Mouse (Mus musculus): Measurements from ENCODE around the gene Zfp287. TPM values are rescaled to one million over a fixed set of nuclear protein-coding genes. Genes with fewer than 3 reads are reported as not detected.

Gene Zfp287
- polyA plus RNA-seq, 1 experiment: 3.9 TPM

GRCm38 (mm10) chr11:62675480-62676289 lies 56.0 kb downstream of the Zfp287 start:
- WGBS: 15% methylated on average over 17 of the region's 17 CpGs
- TF ChIP-seq POLR2A (IDR thresholded peaks at IDR 0.05; ENCODE audit: borderline replicate concordance, extremely low read depth, low read depth, low read length): no peak
- peak; percentile 78 for TF ChIP-seq CTCF (IDR thresholded peaks at IDR 0.05; ENCODE audit: insufficient read depth, low read length)
- Histone ChIP-seq H3K4me3 (replicated peaks; ENCODE audit: extremely low read depth, low read depth, low read length) (peak overlapping the region; percentile 29), H3K4me1 (ENCODE audit: control insufficient read depth, insufficient read depth, low read length) (0 out of 2 replicates have a peak, but pooled peaks cover 3% of the 10 kb centered on the region)
- DNase-seq: peak; percentile 38

- WGBS: 71% methylated on average over 6 of the region's 6 CpGs
- no peak for DNase-seq
- TF ChIP-seq POLR2A (IDR thresholded peaks at IDR 0.05; ENCODE audit: borderline replicate concordance, extremely low read depth, low read depth, low read length) (no peak), CTCF (IDR thresholded peaks at IDR 0.05; ENCODE audit: insufficient read depth, low read length) (no peak)
- Histone ChIP-seq H3K4me1 (ENCODE audit: control insufficient read depth, insufficient read depth, low read length) (no peaks in the 10 kb centered on the region), H3K4me3 (replicated peaks; ENCODE audit: extremely low read depth, low read depth, low read length) (no peak overlapping the region)
These were observed 61.7 kb downstream of the Zfp287 start for GRCm38 (mm10) chr11:62670006-62670405.

- no peaks in the 10 kb centered on the region for H3K4me1 ChIP-seq (ENCODE audit: control insufficient read depth, insufficient read depth, low read length)
- 34% methylated on average over 12 of the region's 12 CpGs for WGBS
- H3K4me3 ChIP-seq (replicated peaks; ENCODE audit: extremely low read depth, low read depth, low read length): no peak overlapping the region
- no peak for TF ChIP-seq CTCF (IDR thresholded peaks at IDR 0.05; ENCODE audit: insufficient read depth, low read length)
- TF ChIP-seq POLR2A (IDR thresholded peaks at IDR 0.05; ENCODE audit: borderline replicate concordance, extremely low read depth, low read depth, low read length): no peak
- DNase-seq: no peak
These were observed 62.2 kb downstream of the Zfp287 start for GRCm38 (mm10) chr11:62669471-62669870.

GRCm38 (mm10) chr11:62668986-62669385 lies 62.7 kb downstream of the Zfp287 start:
- 81% methylated on average over 5 of the region's 5 CpGs for WGBS
- TF ChIP-seq CTCF (IDR thresholded peaks at IDR 0.05; ENCODE audit: insufficient read depth, low read length) (no peak), POLR2A (IDR thresholded peaks at IDR 0.05; ENCODE audit: borderline replicate concordance, extremely low read depth, low read depth, low read length) (no peak)
- no peak for DNase-seq
- Histone ChIP-seq H3K4me3 (replicated peaks; ENCODE audit: extremely low read depth, low read depth, low read length) (no peak overlapping the region), H3K4me1 (ENCODE audit: control insufficient read depth, insufficient read depth, low read length) (no peaks in the 10 kb centered on the region)

- no peak for DNase-seq
- TF ChIP-seq POLR2A (IDR thresholded peaks at IDR 0.05; ENCODE audit: borderline replicate concordance, extremely low read depth, low read depth, low read length) (no peak), CTCF (IDR thresholded peaks at IDR 0.05; ENCODE audit: insufficient read depth, low read length) (no peak)
- no peaks in the 10 kb centered on the region; the same call in 1 of the 2 replicates for H3K4me1 ChIP-seq (ENCODE audit: control insufficient read depth, insufficient read depth, low read length)
- WGBS: 77% methylated on average over 6 of the region's 6 CpGs
- H3K4me3 ChIP-seq (replicated peaks; ENCODE audit: extremely low read depth, low read depth, low read length): no peak overlapping the region
These were observed 67.5 kb downstream of the Zfp287 start for GRCm38 (mm10) chr11:62664250-62664649.

- Histone ChIP-seq H3K4me1 (ENCODE audit: control insufficient read depth, insufficient read depth, low read length) (no peaks in the 10 kb centered on the region; the same call in 1 of the 2 replicates), H3K4me3 (replicated peaks; ENCODE audit: extremely low read depth, low read depth, low read length) (no peak overlapping the region)
- 31% methylated on average over 4 of the region's 4 CpGs for WGBS
- TF ChIP-seq POLR2A (IDR thresholded peaks at IDR 0.05; ENCODE audit: borderline replicate concordance, extremely low read depth, low read depth, low read length): no peak
- no peak for TF ChIP-seq CTCF (IDR thresholded peaks at IDR 0.05; ENCODE audit: insufficient read depth, low read length)
- DNase-seq: no peak
These were observed 70.8 kb downstream of the Zfp287 start for GRCm38 (mm10) chr11:62660885-62661284.

- no peak for TF ChIP-seq POLR2A (IDR thresholded peaks at IDR 0.05; ENCODE audit: borderline replicate concordance, extremely low read depth, low read depth, low read length)
- no peak for TF ChIP-seq CTCF (IDR thresholded peaks at IDR 0.05; ENCODE audit: insufficient read depth, low read length)
These were observed 79.6 kb downstream of the Zfp287 start for GRCm38 (mm10) chr11:62652080-62652479.

GRCm38 (mm10) chr11:62651563-62651962 lies 80.1 kb downstream of the Zfp287 start:
- Histone ChIP-seq H3K4me1 (ENCODE audit: control insufficient read depth, insufficient read depth, low read length) (no peaks in the 10 kb centered on the region), H3K4me3 (replicated peaks; ENCODE audit: extremely low read depth, low read depth, low read length) (no peak overlapping the region)
- DNase-seq: no peak
- 79% methylated on average over 3 of the region's 3 CpGs for WGBS
- TF ChIP-seq POLR2A (IDR thresholded peaks at IDR 0.05; ENCODE audit: borderline replicate concordance, extremely low read depth, low read depth, low read length) (no peak), CTCF (IDR thresholded peaks at IDR 0.05; ENCODE audit: insufficient read depth, low read length) (no peak)

More at GRCm38 (mm10) chr11:62652080-62652479, 79.6 kb downstream of the Zfp287 start:
- WGBS: 87% methylated on average over 3 of the region's 3 CpGs
- Histone ChIP-seq H3K4me3 (replicated peaks; ENCODE audit: extremely low read depth, low read depth, low read length) (no peak overlapping the region), H3K4me1 (ENCODE audit: control insufficient read depth, insufficient read depth, low read length) (no peaks in the 10 kb centered on the region)
- DNase-seq: no peak

Other genes starting within 250 kb of the Zfp287 start
- gene Cenpv, start 192.6 kb downstream of the Zfp287 start, polyA plus RNA-seq (2012; rRNA removed): 14.4 and 14.8 TPM in 2 replicates
- gene Ubb, start 180.7 kb downstream of the Zfp287 start, polyA plus RNA-seq (2012; rRNA removed): 1,478 and 1,739 TPM in 2 replicates
- 19.6 and 21.8 TPM in 2 replicates for gene Trpv2, start 157.4 kb downstream of the Zfp287 start, polyA plus RNA-seq (2012; rRNA removed)
- 25.8 and 29.0 TPM in 2 replicates for gene Lrrc75a, start 83.4 kb downstream of the Zfp287 start, polyA plus RNA-seq (2012; rRNA removed)
- 38.6 and 38.8 TPM in 2 replicates for gene Mmgt2, start 83.2 kb downstream of the Zfp287 start, polyA plus RNA-seq (2012; rRNA removed)
- gene Gm10428, start 21.2 kb upstream of the Zfp287 start, polyA plus RNA-seq (2012; rRNA removed): not detected in 2 replicates
- 0.54 and 1.1 TPM in 2 replicates for gene Zfp286, start 57.6 kb upstream of the Zfp287 start, polyA plus RNA-seq (2012; rRNA removed)
- 23.7 and 24.5 TPM in 2 replicates for gene Trim16, start 88.3 kb upstream of the Zfp287 start, polyA plus RNA-seq (2012; rRNA removed)
- gene Fbxw10, start 115.2 kb upstream of the Zfp287 start, polyA plus RNA-seq (2012; rRNA removed): 0.38 and 0.84 TPM in 2 replicates
- gene Tvp23b, start 147.6 kb upstream of the Zfp287 start, polyA plus RNA-seq (2012; rRNA removed): 12.9 and 21.4 TPM in 2 replicates
- 0.18 and 0.73 TPM in 2 replicates for gene Cdrt4, start 219.3 kb upstream of the Zfp287 start, polyA plus RNA-seq (2012; rRNA removed)